Mouse (Mus musculus) hindbrain, embryonic 14.5 days (tissue): ENCODE results near the gene Cd80. TPM values are rescaled to one million over a fixed set of nuclear protein-coding genes. Genes with fewer than 3 reads are reported as not detected.

ENCODE experiments used
- ATAC-seq: fragments of 200-750 bp; cut with Nextera tagmentation; 2 replicates; pipeline ENCODE4 v1.8.0; 2017; ENCODE audit warnings: moderate number of reproducible peaks, mild to moderate bottlenecking, moderate TSS enrichment, moderate library complexity; ENCODE audit not compliant: low FRiP score
- DNase-seq: peaks from one replicate; pipeline ENCODE4 v3.0.0-alpha.2; 2015; ENCODE audit warnings: low spot score
- H3K27ac ChIP-seq: fragments of 300-500 bp; sonication (generic); 2 replicates; pipeline ENCODE4 v1.5.1; 2014; ENCODE audit warnings: mild to moderate bottlenecking, moderate library complexity
- H3K27me3 ChIP-seq: fragments of 300-500 bp; sonication (generic); 2 replicates; pipeline ENCODE4 v1.6.1; 2014; ENCODE audit warnings: mild to moderate bottlenecking, low read length, mixed read lengths; ENCODE audit not compliant: control insufficient read depth, insufficient read depth
- H3K36me3 ChIP-seq: fragments of 300-500 bp; sonication (generic); replicated peaks from 2 replicates; pipeline ENCODE4 v1.6.1; 2014; ENCODE audit not compliant: control insufficient read depth, insufficient read depth
- H3K4me1 ChIP-seq: fragments of 300-500 bp; sonication (generic); replicated peaks from 2 replicates; pipeline ENCODE4 v1.6.1; 2014; ENCODE audit warnings: antibody characterized with exemption, low read length, mixed read lengths; ENCODE audit not compliant: control insufficient read depth, insufficient read depth
- H3K4me2 ChIP-seq: fragments of 300-500 bp; sonication (generic); replicated peaks from 2 replicates; pipeline ENCODE4 v1.6.1; 2014; ENCODE audit warnings: mild to moderate bottlenecking, moderate library complexity
- H3K4me3 ChIP-seq: fragments of 300-500 bp; sonication (generic); replicated peaks from 2 replicates; pipeline ENCODE4 v1.5.1; 2014; ENCODE audit warnings: mild to moderate bottlenecking, low read length
- H3K9ac ChIP-seq: fragments of 300-500 bp; sonication (generic); 2 replicates; pipeline ENCODE4 v1.6.1; 2014
- H3K9me3 ChIP-seq: fragments of 300-500 bp; sonication (generic); 2 replicates; pipeline ENCODE4 v1.6.1; 2016; ENCODE audit warnings: low read length; ENCODE audit not compliant: control insufficient read depth
- WGBS: fragments of 180-500 bp; shearing (Covaris S2); extraction: QIAGEN DNeasy Blood & Tissue Kit; methylation state at CpG from one replicate; pipeline ENCODE4 v1.1.7; 2014; 5-methylcytosine and 5-hydroxymethylcytosine counted together
- polyA plus RNA-seq: library from polyadenylated mRNA; unstranded; fragments of >200 nt; fragmentation: Nextera tagmentation; extraction: Ambion mirVana; gene quantifications from 2 replicates; pipeline ENCODE4 v1.2.1, GENCODE M21; 2014

Cd80 gene
- polyA plus RNA-seq: 0.64 and 0.88 TPM in 2 replicates

DNA sequence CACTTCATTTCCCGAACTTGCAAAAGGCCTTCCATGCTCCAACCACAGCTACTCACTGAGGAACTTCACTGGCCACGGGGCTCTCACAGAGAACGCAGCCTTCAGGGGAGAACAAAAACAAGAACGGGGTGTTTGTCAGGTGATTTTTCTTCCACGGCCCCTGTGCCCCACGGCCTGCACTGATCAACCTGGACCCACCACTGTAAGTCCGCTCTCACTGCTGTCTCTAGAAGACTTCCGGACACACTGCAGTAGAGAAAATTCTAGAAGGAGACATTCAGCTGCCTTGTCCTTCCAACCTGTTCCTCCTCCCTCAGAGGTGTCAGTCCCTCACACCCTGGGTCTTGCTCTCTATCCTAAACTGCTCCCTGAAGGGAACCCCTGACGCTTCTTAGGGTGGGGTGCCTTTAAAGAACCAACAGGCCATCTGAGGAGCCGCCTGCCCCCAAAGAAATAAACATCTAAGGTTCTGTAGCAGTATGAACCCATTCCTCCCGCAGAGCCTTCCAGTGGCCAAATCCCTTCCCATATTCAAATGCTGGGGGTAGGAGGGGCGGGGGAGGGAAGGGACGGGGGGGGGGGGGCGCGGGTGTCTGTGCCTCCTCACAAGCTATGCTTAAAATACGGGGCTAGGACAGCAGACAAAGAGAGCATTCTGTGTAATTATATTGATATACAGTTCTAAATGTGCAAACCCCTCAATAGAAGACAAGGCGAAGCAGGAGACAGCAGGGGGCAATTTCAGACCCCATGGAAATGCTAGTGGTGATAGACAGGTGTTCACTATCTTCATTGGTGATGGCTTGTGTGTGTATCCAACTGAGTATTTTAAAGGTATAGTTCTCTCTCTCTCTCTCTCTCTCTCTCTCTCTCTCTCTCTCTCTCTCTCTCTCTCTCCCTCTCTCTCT lies at the start of gene Cd80:
TSS of gene Cd80 (plus strand) at position 51 of the 908 bp plus-strand sequence.
- WGBS: 67% methylated on average over 16 of the region's 17 CpGs
- Histone ChIP-seq H3K4me1 (peaks cover 10% of the 10 kb centered on the region; the same call in 1 of the 2 replicates), H3K4me2 (no peak within 1 kb of the TSS), H3K36me3 (no peaks in the 10 kb centered on the region), H3K9me3 (no peaks in the 10 kb centered on the region), H3K4me3 (no peak within 1 kb of the TSS), H3K9ac (no peak within 1 kb of the TSS), H3K27me3 (no peaks in the 10 kb centered on the region), H3K27ac (no peak within 1 kb of the TSS)
- ATAC-seq (no peak), DNase-seq (no peak)

DNA sequence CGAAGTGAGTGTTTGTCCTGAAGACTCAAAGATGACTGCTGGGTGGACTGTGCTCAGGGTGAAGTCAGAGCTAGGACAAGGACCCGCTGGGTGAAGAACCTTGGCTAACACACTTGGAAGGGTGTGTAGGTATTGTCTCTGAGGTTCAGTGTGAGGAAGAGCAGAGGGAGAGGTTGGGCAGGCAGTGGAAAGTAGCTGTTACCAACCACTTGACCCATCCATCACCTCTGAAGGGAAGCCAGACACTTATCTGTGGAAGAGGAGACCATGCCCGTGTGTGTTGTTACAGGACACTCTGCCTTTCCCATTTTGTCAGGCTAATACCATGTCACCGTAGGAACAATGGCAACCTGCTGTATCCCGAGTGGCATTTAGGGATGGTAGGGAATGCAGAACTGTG lies 49.1 kb upstream of the Cd80 start:
- no peaks in the 10 kb centered on the region for H3K4me1 ChIP-seq
- H3K4me3 ChIP-seq: no peak overlapping the region
- DNase-seq (no peak), ATAC-seq (no peak)
- WGBS: 68% methylated on average over 5 of the region's 5 CpGs
- H3K27me3 ChIP-seq: no peaks in the 10 kb centered on the region
- H3K9me3 ChIP-seq: no peaks in the 10 kb centered on the region
- H3K36me3 ChIP-seq: no peaks in the 10 kb centered on the region
- H3K4me2 ChIP-seq: no peak overlapping the region
- H3K9ac ChIP-seq: no peak overlapping the region
- no peak overlapping the region for H3K27ac ChIP-seq

DNA sequence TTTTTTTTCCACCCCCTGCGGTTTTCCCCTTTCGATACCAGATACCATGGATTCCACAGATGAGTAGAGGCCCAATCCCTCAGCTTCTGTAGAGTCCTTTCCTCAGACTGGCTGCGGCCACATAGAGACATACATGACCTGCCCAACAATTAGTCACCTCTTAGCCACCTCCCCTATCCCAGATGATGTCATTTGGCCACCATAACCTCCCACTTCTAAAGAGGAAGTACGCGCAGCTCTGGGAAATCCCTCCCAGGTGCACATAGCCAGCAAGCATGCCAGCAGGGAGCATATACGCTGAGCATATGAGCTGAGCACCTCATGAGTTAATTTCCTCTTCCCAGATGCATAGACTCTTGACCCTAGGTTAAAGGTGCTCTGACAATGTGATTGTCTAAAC lies 48.7 kb upstream of the Cd80 start:
- Histone ChIP-seq H3K4me3 (no peak overlapping the region), H3K9ac (no peak overlapping the region), H3K27ac (no peak overlapping the region), H3K9me3 (no peaks in the 10 kb centered on the region), H3K36me3 (no peaks in the 10 kb centered on the region), H3K27me3 (no peaks in the 10 kb centered on the region), H3K4me2 (no peak overlapping the region), H3K4me1 (no peaks in the 10 kb centered on the region)
- DNase-seq (no peak), ATAC-seq (no peak)
- WGBS: 83% methylated on average over 6 of the region's 6 CpGs

DNA sequence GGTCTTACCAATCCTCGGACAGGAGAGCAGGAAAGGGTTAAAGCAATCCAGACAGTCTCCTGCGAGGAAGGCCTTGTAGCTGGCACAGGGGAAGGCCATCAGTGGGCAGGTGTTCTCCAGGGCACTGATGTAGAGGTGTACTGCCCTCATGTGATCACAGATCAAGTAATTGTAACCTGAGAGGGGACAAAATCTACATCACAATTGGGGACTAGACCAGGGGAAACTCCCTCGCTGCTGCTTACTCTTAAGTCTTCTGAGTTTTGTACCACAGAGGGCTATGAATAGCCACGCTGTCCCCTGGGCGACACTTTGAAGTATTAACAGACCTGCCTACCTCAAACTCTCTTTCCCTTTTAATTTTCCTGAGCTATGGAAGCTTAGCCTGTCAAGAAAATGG lies 47.8 kb upstream of the Cd80 start:
- no peak overlapping the region for H3K27ac ChIP-seq
- 38% methylated on average over 5 of the region's 5 CpGs for WGBS
- H3K9me3 ChIP-seq: no peaks in the 10 kb centered on the region
- H3K27me3 ChIP-seq: no peaks in the 10 kb centered on the region
- no peaks in the 10 kb centered on the region for H3K4me1 ChIP-seq
- no peaks in the 10 kb centered on the region for H3K36me3 ChIP-seq
- no peak overlapping the region for H3K4me2 ChIP-seq
- H3K4me3 ChIP-seq: no peak overlapping the region
- ATAC-seq (no peak), DNase-seq (no peak)
- no peak overlapping the region for H3K9ac ChIP-seq

DNA sequence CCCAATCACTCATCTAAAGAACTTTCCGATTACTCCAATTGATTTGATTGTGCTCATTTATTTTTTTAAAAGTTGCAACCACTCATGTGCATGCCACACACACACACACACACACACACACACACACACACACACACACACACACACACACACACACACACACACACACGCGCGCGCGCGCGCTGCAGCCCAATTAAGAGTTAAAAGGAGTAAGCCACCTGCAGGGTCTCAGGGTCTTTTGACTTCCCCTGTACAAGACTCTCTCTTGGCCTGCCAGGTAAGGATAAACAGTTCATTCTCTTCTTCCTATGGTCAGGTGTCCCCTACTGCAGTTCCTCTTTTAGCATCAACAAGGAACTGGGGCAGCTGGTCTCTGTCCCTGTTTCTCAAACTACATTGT lies 46.9 kb upstream of the Cd80 start:
- WGBS: 85% methylated on average over 8 of the region's 8 CpGs
- no peak for ATAC-seq
- H3K4me2 ChIP-seq: no peak overlapping the region

DNA sequence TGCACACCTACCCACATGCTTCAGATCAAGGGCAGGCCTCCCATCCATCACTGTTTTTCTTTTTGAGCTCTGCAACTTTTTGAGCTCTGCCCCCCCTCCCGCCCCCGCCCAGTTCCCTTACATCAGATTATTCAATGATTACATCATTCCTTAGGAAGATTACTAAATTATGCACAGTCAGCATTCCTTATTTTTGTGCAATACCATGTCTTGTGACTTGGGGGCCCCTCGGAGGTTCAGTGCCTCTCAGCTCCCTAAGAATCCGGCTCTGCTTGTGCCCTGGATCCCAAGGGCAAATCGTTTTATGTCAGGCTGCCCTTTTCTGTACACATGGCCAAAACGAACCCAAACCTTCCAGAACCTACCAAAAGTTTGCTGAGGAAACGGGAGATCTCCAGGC lies 40.4 kb upstream of the Cd80 start:
- 91% methylated on average over 7 of the region's 7 CpGs for WGBS
- no peak overlapping the region for H3K9ac ChIP-seq
- H3K36me3 ChIP-seq: no peaks in the 10 kb centered on the region
- ATAC-seq: no peak
- H3K4me1 ChIP-seq: no peaks in the 10 kb centered on the region
- H3K27ac ChIP-seq: no peak overlapping the region
- no peaks in the 10 kb centered on the region for H3K27me3 ChIP-seq
- no peak overlapping the region for H3K4me2 ChIP-seq
- H3K9me3 ChIP-seq: no peaks in the 10 kb centered on the region
- no peak overlapping the region for H3K4me3 ChIP-seq
- DNase-seq: no peak

More for the DNA sequence above, 46.9 kb upstream of the Cd80 start:
- no peaks in the 10 kb centered on the region for H3K36me3 ChIP-seq
- no peak overlapping the region for H3K4me3 ChIP-seq
- no peaks in the 10 kb centered on the region for H3K27me3 ChIP-seq
- H3K9ac ChIP-seq: no peak overlapping the region
- no peaks in the 10 kb centered on the region for H3K9me3 ChIP-seq
- no peak overlapping the region for H3K27ac ChIP-seq
- DNase-seq: no peak
- H3K4me1 ChIP-seq: no peaks in the 10 kb centered on the region

DNA sequence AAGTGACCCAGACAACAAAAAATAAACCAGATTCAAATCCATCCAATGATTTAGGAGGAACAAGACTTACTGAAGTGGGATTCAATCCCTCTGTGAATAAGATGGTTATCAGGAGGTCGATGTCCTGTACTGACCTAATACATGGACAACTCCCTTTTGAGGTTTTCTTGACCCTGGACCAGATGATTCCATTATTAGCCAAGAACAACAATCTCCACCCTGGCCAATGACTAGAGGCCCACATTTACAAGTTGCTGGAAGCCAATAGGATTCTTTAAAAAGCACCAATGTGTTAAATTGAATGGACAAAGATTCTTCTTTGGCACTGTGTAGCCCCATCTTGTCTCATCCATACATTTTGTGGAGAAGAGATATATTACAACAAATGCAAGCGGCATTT lies 30.0 kb upstream of the Cd80 start:
- H3K36me3 ChIP-seq: no peaks in the 10 kb centered on the region
- H3K4me1 ChIP-seq: no peaks in the 10 kb centered on the region
- no peak for DNase-seq
- H3K4me2 ChIP-seq: no peak overlapping the region
- no peak overlapping the region for H3K4me3 ChIP-seq
- WGBS: 86% methylated on average over 2 of the region's 2 CpGs
- H3K9me3 ChIP-seq: no peaks in the 10 kb centered on the region
- H3K9ac ChIP-seq: no peak overlapping the region
- H3K27ac ChIP-seq: no peak overlapping the region
- ATAC-seq: no peak
- no peaks in the 10 kb centered on the region for H3K27me3 ChIP-seq

DNA sequence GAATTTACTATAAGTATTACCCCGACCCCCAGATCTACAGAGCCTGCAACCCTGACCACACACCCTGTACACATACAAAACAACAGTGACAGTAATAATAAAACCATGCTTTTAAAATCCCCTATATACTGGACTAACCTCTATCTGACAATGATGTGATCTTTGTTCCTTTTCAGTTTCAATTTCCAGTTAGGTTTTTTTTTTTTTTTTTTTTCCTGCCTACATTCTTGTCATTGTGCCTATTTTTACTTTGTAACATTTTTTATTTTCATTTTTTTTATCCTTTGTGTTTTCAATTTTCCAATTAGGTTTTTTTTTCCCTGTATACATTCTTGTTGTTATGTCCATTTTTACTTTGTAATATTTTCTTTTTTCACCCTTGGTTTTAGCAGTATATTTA lies 29.6 kb upstream of the Cd80 start:
- Histone ChIP-seq H3K9me3 (no peaks in the 10 kb centered on the region), H3K36me3 (no peaks in the 10 kb centered on the region), H3K4me3 (no peak overlapping the region), H3K9ac (no peak overlapping the region), H3K4me1 (no peaks in the 10 kb centered on the region), H3K27ac (no peak overlapping the region), H3K4me2 (no peak overlapping the region), H3K27me3 (no peaks in the 10 kb centered on the region)
- ATAC-seq: no peak
- no peak for DNase-seq
- WGBS: 96% methylated on average over 1 of the region's 1 CpGs

DNA sequence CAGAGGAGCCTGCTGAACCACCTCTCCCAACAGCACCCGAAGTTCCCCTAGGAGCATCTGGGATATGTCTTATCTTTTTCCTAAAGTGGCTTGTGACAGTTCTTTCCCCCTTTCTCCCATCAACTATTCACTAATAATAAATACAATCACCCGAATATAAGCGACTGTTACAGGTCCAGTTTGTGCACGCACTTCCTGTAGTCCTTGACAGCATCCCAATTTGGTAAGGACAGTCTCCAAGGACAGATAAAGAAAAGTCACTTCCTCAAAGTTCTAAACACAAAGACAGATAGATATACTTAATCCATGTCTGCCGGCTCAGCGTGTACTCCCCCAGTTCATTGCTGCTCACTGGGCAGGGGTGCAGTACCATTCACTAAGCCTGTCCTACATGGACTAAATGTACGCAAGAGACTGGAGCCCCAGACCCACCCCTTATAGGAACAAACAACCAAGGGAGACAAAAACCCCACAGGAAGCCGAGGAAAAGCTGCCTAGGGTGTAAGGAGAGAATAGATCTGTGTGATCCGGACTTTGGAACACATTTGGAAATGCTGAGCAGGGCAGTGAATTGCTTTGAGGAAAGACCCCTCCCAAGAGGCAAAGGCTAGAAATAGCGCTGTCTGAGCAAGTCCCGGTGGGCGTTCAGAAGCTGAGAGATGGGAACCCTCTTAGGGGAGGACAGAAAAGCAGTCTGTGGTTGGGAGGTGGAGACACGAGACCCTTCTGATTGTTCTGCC lies 23.7 kb upstream of the Cd80 start:
- H3K27me3 ChIP-seq: no peaks in the 10 kb centered on the region
- no peak overlapping the region for H3K9ac ChIP-seq
- no peak overlapping the region for H3K4me2 ChIP-seq
- DNase-seq (no peak), ATAC-seq (no peak)
- no peak overlapping the region for H3K4me3 ChIP-seq
- WGBS: 50% methylated on average over 13 of the region's 13 CpGs
- no peaks in the 10 kb centered on the region for H3K36me3 ChIP-seq
- H3K27ac ChIP-seq: no peak overlapping the region
- H3K4me1 ChIP-seq: no peaks in the 10 kb centered on the region
- H3K9me3 ChIP-seq: no peaks in the 10 kb centered on the region
